Mouse (Mus musculus) kidney, postnatal 4 days (tissue): Measurements from ENCODE around the gene Large2.

ENCODE experiments used
- DNase-seq, 2 experiments: peaks; one replicate each; pipeline ENCODE4 v3.0.0; 2021; ENCODE audit warnings: mixed read lengths in 2 of 2

The Large2 gene

GRCm38 (mm10) chr2:92390206-92390930 lies 15.7 kb upstream of the Large2 start:
- no peak for DNase-seq

GRCm38 (mm10) chr2:92389645-92390044 lies 15.0 kb upstream of the Large2 start:
- DNase-seq = no peak

GRCm38 (mm10) chr2:92388891-92389641 lies 14.4 kb upstream of the Large2 start:
- DNase-seq = peak; percentile 92 to 96

- DNase-seq = no peak
Measured at GRCm38 (mm10) chr2:92388081-92388517, 13.4 kb upstream of the Large2 start.

- DNase-seq = no peak
Measured at GRCm38 (mm10) chr2:92387646-92388045, 13.0 kb upstream of the Large2 start.

- no peak for DNase-seq
Measured at GRCm38 (mm10) chr2:92386821-92387570, 12.3 kb upstream of the Large2 start.

- no peak for DNase-seq
Measured at GRCm38 (mm10) chr2:92385113-92386051, 10.7 kb upstream of the Large2 start.

- no peak for DNase-seq
Measured at GRCm38 (mm10) chr2:92384101-92384500, 9.4 kb upstream of the Large2 start.

- DNase-seq = no peak
Measured at GRCm38 (mm10) chr2:92382759-92383158, 8.1 kb upstream of the Large2 start.

- DNase-seq = no peak
Measured at GRCm38 (mm10) chr2:92381901-92382588, 7.4 kb upstream of the Large2 start, which contains the start of gene 1700029I15Rik. Gene 1700029I15Rik (plus strand): TSS chr2:92382538.

- peak; percentile 45 to 60 for DNase-seq
Measured at GRCm38 (mm10) chr2:92381161-92381560, 6.5 kb upstream of the Large2 start.

- DNase-seq = no peak
Measured at GRCm38 (mm10) chr2:92380495-92381050, 5.9 kb upstream of the Large2 start.

GRCm38 (mm10) chr2:92379783-92380494 lies 5.3 kb upstream of the Large2 start:
- no peak for DNase-seq

- no peak for DNase-seq
Measured at GRCm38 (mm10) chr2:92377320-92377719, 2.7 kb upstream of the Large2 start.

GRCm38 (mm10) chr2:92376300-92376699 lies 1.6 kb upstream of the Large2 start:
- no peak for DNase-seq

GRCm38 (mm10) chr2:92375788-92376187 lies 1.1 kb upstream of the Large2 start:
- DNase-seq = no peak

- DNase-seq = peak; percentile 94 to 97
Measured at GRCm38 (mm10) chr2:92375099-92375623, 492 bp upstream of the Large2 start.

GRCm38 (mm10) chr2:92373437-92373813 lies 1.2 kb downstream of the Large2 start:
- DNase-seq = no peak

- peak; percentile 63 to 75 for DNase-seq
Measured at GRCm38 (mm10) chr2:92372767-92373436, 1.8 kb downstream of the Large2 start.
